Mouse (Mus musculus): ENCODE measurements around the gene Six5.
A peak's percentile ranks its signal among the peaks of the same experiment; 100 is the strongest.

Gene Six5

GRCm38 (mm10) chr7:19096421-19096976, 2.1 kb downstream of the Six5 start:
- DNase-seq (ENCODE audit: inconsistent ontology term) = no peak

- DNase-seq (ENCODE audit: inconsistent ontology term) = no peak
Observed at GRCm38 (mm10) chr7:19097217-19097616, 2.8 kb downstream of the Six5 start.

- DNase-seq (ENCODE audit: inconsistent ontology term) = no peak
Observed at GRCm38 (mm10) chr7:19097863-19098262, 3.5 kb downstream of the Six5 start.

GRCm38 (mm10) chr7:19098811-19099210, 4.4 kb downstream of the Six5 start:
- no peak for DNase-seq (ENCODE audit: inconsistent ontology term)

GRCm38 (mm10) chr7:19100290-19100689, 5.9 kb downstream of the Six5 start:
- DNase-seq (ENCODE audit: inconsistent ontology term) = no peak

GRCm38 (mm10) chr7:19103741-19104140, 9.3 kb downstream of the Six5 start:
- DNase-seq (ENCODE audit: inconsistent ontology term) = no peak

GRCm38 (mm10) chr7:19104486-19104885, 10.1 kb downstream of the Six5 start:
- no peak for DNase-seq (ENCODE audit: inconsistent ontology term)

- DNase-seq (ENCODE audit: inconsistent ontology term) = no peak
Observed at GRCm38 (mm10) chr7:19107436-19107835, 13.0 kb downstream of the Six5 start.

GRCm38 (mm10) chr7:19109565-19109964, 15.2 kb downstream of the Six5 start:
- DNase-seq (ENCODE audit: inconsistent ontology term) = no peak

GRCm38 (mm10) chr7:19118028-19118771, 23.8 kb downstream of the Six5 start, which contains the start of gene Gm4969:
Gene Gm4969 (minus strand): TSS chr7:19118368.
- peak; percentile 69 for DNase-seq (ENCODE audit: inconsistent ontology term)

- no peak for DNase-seq (ENCODE audit: inconsistent ontology term)
Observed at GRCm38 (mm10) chr7:19119083-19119482, 24.7 kb downstream of the Six5 start.

GRCm38 (mm10) chr7:19119631-19120429, 25.4 kb downstream of the Six5 start, which contains the start of gene Fbxo46:
Gene Fbxo46 (plus strand): TSS chr7:19119859.
- DNase-seq (ENCODE audit: inconsistent ontology term) = peak; percentile 97

- DNase-seq (ENCODE audit: inconsistent ontology term) = no peak
Observed at GRCm38 (mm10) chr7:19121686-19122085, 27.3 kb downstream of the Six5 start.

GRCm38 (mm10) chr7:19124713-19125112, 30.3 kb downstream of the Six5 start:
- DNase-seq (ENCODE audit: inconsistent ontology term) = no peak

GRCm38 (mm10) chr7:19127744-19128143, 33.4 kb downstream of the Six5 start:
- no peak for DNase-seq (ENCODE audit: inconsistent ontology term)

- no peak for DNase-seq (ENCODE audit: inconsistent ontology term)
Observed at GRCm38 (mm10) chr7:19129396-19129795, 35.0 kb downstream of the Six5 start.

- DNase-seq (ENCODE audit: inconsistent ontology term) = no peak
Observed at GRCm38 (mm10) chr7:19130657-19131056, 36.3 kb downstream of the Six5 start.

GRCm38 (mm10) chr7:19131324-19131848, 37.0 kb downstream of the Six5 start:
- DNase-seq (ENCODE audit: inconsistent ontology term) = peak; percentile 99

GRCm38 (mm10) chr7:19136168-19136567, 41.8 kb downstream of the Six5 start:
- DNase-seq (ENCODE audit: inconsistent ontology term) = no peak

GRCm38 (mm10) chr7:19136673-19137334, 42.4 kb downstream of the Six5 start:
- no peak for DNase-seq (ENCODE audit: inconsistent ontology term)

- peak; percentile 59 for DNase-seq (ENCODE audit: inconsistent ontology term)
Observed at GRCm38 (mm10) chr7:19137380-19137779, 43.0 kb downstream of the Six5 start.

GRCm38 (mm10) chr7:19146793-19147192, 52.4 kb downstream of the Six5 start:
- DNase-seq (ENCODE audit: inconsistent ontology term) = no peak
